In genomic region chr4:83486117-83486901, GRCm38 (mm10) we compare ENCODE assay signal across 1 mouse cellular context.
A peak's percentile ranks its signal among the peaks of the same experiment; 100 is the strongest.
TF ChIP-seq lines count a peak whose summit lies in the region.

Psip1 (minus strand) TSS chr4:83486459.

TF ChIP-seq in CH12.LX, 34 proteins besides CTCF, POLR2A, EP300 and RAD21 (continued from another document):
- TF ChIP-seq ZKSCAN1 (IDR thresholded peaks at IDR 0.05; ENCODE audit: borderline replicate concordance, low read depth, low read length) (no peak), SMC3 (IDR thresholded peaks at IDR 0.05; ENCODE audit: low read depth, low read length) (no peak), BHLHE40 (IDR thresholded peaks at IDR 0.05; ENCODE audit: low read depth, low read length) (0 out of 2 replicates have a peak, but pooled peaks have one; percentile 32), JUN (IDR thresholded peaks at IDR 0.05; ENCODE audit: insufficient read depth, low read depth, low read length) (no peak), USF1 (IDR thresholded peaks at IDR 0.05; ENCODE audit: low read depth, low read length) (no peak), UBTF (IDR thresholded peaks at IDR 0.05; ENCODE audit: low read depth, low read length) (peak; percentile 90; the same call in 1 of the 2 replicates), MYC (IDR thresholded peaks at IDR 0.05; ENCODE audit: low read depth, low read length) (no peak), ZC3H11A (IDR thresholded peaks at IDR 0.05; ENCODE audit: low read depth, low read length) (no peak), CHD2 (IDR thresholded peaks at IDR 0.05; ENCODE audit: low read length) (no peak; the same call in 1 of the 2 replicates), HCFC1 (IDR thresholded peaks at IDR 0.05; ENCODE audit: low read depth, low read length) (peak; percentile 57), E2F4 (IDR thresholded peaks at IDR 0.05; ENCODE audit: insufficient replicate concordance, low read depth, low read length) (no peak), NELFE (IDR thresholded peaks at IDR 0.05; ENCODE audit: low read depth, low read length) (peak; percentile 62), CHD1 (IDR thresholded peaks at IDR 0.05; ENCODE audit: low read depth, low read length) (peak; percentile 99), MXI1 (IDR thresholded peaks at IDR 0.05; ENCODE audit: low read depth, low read length) (peak; percentile 61), MAX (IDR thresholded peaks at IDR 0.05; ENCODE audit: low read length) (no peak), NRF1 (IDR thresholded peaks at IDR 0.05; ENCODE audit: low read depth, low read length) (peak; percentile 12; the same call in 1 of the 2 replicates), JUND (conservative IDR thresholded peaks at IDR 0.05; ENCODE audit: low read depth, low read length) (no peak), GABPA (IDR thresholded peaks at IDR 0.05; ENCODE audit: insufficient replicate concordance, low read depth, low read length) (no peak), MAZ (IDR thresholded peaks at IDR 0.05; ENCODE audit: low read depth, low read length) (0 out of 2 replicates have a peak, but pooled peaks have one; percentile 34), MAFK (IDR thresholded peaks at IDR 0.05; ENCODE audit: insufficient replicate concordance, low read length) (no peak), ZNF384 (IDR thresholded peaks at IDR 0.05; ENCODE audit: low read depth, low read length) (no peak), USF2 (conservative IDR thresholded peaks at IDR 0.05; ENCODE audit: low read depth, low read length) (no peak), TBP (conservative IDR thresholded peaks at IDR 0.05; ENCODE audit: low read depth, low read length) (no peak), TCF12 (IDR thresholded peaks at IDR 0.05; ENCODE audit: low read depth, low read length) (peak; percentile 73; the same call in 1 of the 2 replicates)
